Mouse (Mus musculus) MEL (cell line): ENCODE data around the gene Tmem106a.
A peak's percentile ranks its signal among the peaks of the same experiment; 100 is the strongest.

Experiments used
- CTCF ChIP-seq, 3 experiments: IDR thresholded peaks in 2 of 3; conservative IDR thresholded peaks in 1 of 3; 2 replicates each; pipeline ENCODE4 v1.5.1; 2011 to 2012; ENCODE audit warnings: low read length in 3 of 3, low read depth in 2 of 3, mild to moderate bottlenecking in 2 of 3, improper control_type of control experiment in 1 of 3, inconsistent platforms in 1 of 3, mixed read lengths in 1 of 3, moderate library complexity in 1 of 3; ENCODE audit not compliant: control insufficient read depth in 1 of 3, insufficient read depth in 1 of 3, poor library complexity in 1 of 3, severe bottlenecking in 1 of 3
- EP300 ChIP-seq, 2 experiments: IDR thresholded peaks; 2 replicates each; pipeline ENCODE4 v1.6.1; 2011; ENCODE audit warnings: improper control_type of control experiment in 2 of 2, low read length in 2 of 2, low read depth in 1 of 2, mild to moderate bottlenecking in 1 of 2
- GATA1 ChIP-seq: IDR thresholded peaks from 2 replicates; pipeline ENCODE4 v1.6.1; 2011; ENCODE audit warnings: low read depth, low read length, improper control_type of control experiment
- MAFK ChIP-seq: IDR thresholded peaks from 2 replicates; pipeline ENCODE4 v1.6.1; 2011; ENCODE audit warnings: low read depth, mild to moderate bottlenecking, low read length, improper control_type of control experiment, borderline replicate concordance
- MAX ChIP-seq: IDR thresholded peaks from 2 replicates; pipeline ENCODE4 v1.6.1; 2011; ENCODE audit warnings: low read length, improper control_type of control experiment
- MXI1 ChIP-seq: IDR thresholded peaks from 2 replicates; pipeline ENCODE4 v1.6.1; 2011; ENCODE audit warnings: mild to moderate bottlenecking, low read depth, low read length, improper control_type of control experiment
- NRF1 ChIP-seq: IDR thresholded peaks from 2 replicates; pipeline ENCODE4 v1.6.1; 2014; ENCODE audit warnings: low read depth, mild to moderate bottlenecking, inconsistent platforms, low read length, improper control_type of control experiment, moderate library complexity; ENCODE audit not compliant: poor library complexity, insufficient read depth, severe bottlenecking
- POLR2A ChIP-seq, 2 experiments: IDR thresholded peaks; 2 replicates each; pipeline ENCODE4 v1.6.1; 2011 to 2012; ENCODE audit warnings: low read length in 2 of 2, mild to moderate bottlenecking in 2 of 2, control low read depth in 1 of 2, improper control_type of control experiment in 1 of 2, low read depth in 1 of 2, moderate library complexity in 1 of 2; ENCODE audit not compliant: control insufficient read depth in 1 of 2, insufficient read depth in 1 of 2, poor library complexity in 1 of 2
- POLR2AphosphoS5 ChIP-seq: IDR thresholded peaks from 2 replicates; pipeline ENCODE4 v1.6.1; 2012; ENCODE audit warnings: low read depth, borderline replicate concordance, mild to moderate bottlenecking, inconsistent platforms, low read length, moderate library complexity, mixed read lengths
- ZKSCAN1 ChIP-seq: IDR thresholded peaks from 2 replicates; pipeline ENCODE4 v1.6.1; 2012; ENCODE audit warnings: low read depth, mild to moderate bottlenecking, inconsistent platforms, low read length, improper control_type of control experiment, moderate library complexity
- ZNF384 ChIP-seq: IDR thresholded peaks from 2 replicates; pipeline ENCODE4 v1.6.1; 2012; ENCODE audit warnings: low read depth, mild to moderate bottlenecking, inconsistent platforms, low read length, improper control_type of control experiment

DNA sequence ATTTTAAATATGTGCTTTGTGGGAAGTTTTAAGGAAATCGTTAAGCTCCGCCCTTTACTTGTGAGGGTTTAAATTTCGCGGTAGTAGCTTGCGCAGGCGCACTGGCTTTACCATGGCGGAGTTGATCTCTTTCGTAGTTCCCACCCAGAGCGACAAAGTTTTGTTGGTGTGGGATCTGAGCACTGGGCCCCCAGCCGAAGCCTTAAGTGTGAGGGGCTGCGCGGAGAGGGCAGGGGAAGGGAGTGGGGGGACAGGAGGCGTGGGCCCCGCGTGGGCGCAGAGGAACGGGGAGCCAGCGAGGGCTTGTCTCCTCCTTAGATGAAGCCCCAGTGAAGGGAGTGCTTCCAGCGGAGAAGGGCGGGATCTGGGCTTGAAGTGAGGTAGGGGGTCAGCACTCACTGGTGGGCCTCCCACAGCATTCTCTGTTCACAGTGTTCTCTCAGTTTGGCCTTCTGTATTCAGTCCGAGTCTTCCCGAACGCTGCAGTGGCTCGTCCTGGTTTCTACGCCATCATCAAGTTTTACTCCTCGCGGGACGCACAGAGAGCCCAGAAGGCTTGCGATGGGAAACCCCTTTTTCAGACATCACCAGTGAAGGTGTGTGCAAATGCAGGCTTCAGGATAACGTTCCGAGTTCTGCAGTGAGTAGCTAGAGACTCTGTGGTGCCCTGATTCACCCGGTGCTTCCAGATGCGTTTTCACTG, 46.0 kb downstream of the Tmem106a start:
- TF ChIP-seq CTCF (IDR thresholded peaks at IDR 0.05 in 2 of 3, conservative IDR thresholded peaks at IDR 0.05 in 1 of 3; ENCODE audit: control insufficient read depth in 1 of 3, insufficient read depth in 1 of 3, low read depth in 2 of 3, low read length in 3 of 3, poor library complexity in 1 of 3, severe bottlenecking in 1 of 3) (no peak), POLR2A (IDR thresholded peaks at IDR 0.05; ENCODE audit: control insufficient read depth in 1 of 2, insufficient read depth in 1 of 2, low read depth in 1 of 2, low read length in 2 of 2, poor library complexity in 1 of 2) (peak; percentile 71 to 90; a peak in 2 of 4 replicates), MAFK (no peak), ZKSCAN1 (no peak), NRF1 (peak; percentile 72), POLR2AphosphoS5 (peak; percentile 87), MAX (no peak), GATA1 (no peak), EP300 (IDR thresholded peaks at IDR 0.05; ENCODE audit: low read depth in 1 of 2, low read length in 2 of 2) (no peak), MXI1 (peak; percentile 49; the same call in 1 of the 2 replicates), ZNF384 (no peak)
